Mouse (Mus musculus) hematopoietic stem cell, adult 5-6 weeks (primary cell): ENCODE measurements around the gene Lilrb4a. TPM values are rescaled to one million over a fixed set of nuclear protein-coding genes. Genes with fewer than 3 reads are reported as not detected.
"Not testable (repeated sequence)": the region's sequence is repeated elsewhere in the genome, so short reads cannot be mapped to it uniquely, and the experiment has no call there.

ENCODE experiments used
- ATAC-seq, 2 experiments: fragments of 125-278 bp in 1 of 2; replicated peaks in 1 of 2; 2 replicates each; pipeline ENCODE4 v1.8.0; 2016 to 2017; ENCODE audit warnings: inconsistent platforms in 2 of 2, mild to moderate bottlenecking in 2 of 2, moderate number of reproducible peaks in 2 of 2, low read depth in 1 of 2, moderate TSS enrichment in 1 of 2; ENCODE audit not compliant: low FRiP score in 2 of 2, poor library complexity in 2 of 2, severe bottlenecking in 2 of 2, insufficient read depth in 1 of 2, low TSS enrichment in 1 of 2
- total RNA-seq: library from RNA; stranded (forward); fragments of 172-1452, 232-1000 nt; gene quantifications from 2 replicates; pipeline ENCODE4 v1.2.3, GENCODE M21; 2017

Gene Lilrb4a
- total RNA-seq: 38.3 and 101 TPM in 2 replicates

DNA sequence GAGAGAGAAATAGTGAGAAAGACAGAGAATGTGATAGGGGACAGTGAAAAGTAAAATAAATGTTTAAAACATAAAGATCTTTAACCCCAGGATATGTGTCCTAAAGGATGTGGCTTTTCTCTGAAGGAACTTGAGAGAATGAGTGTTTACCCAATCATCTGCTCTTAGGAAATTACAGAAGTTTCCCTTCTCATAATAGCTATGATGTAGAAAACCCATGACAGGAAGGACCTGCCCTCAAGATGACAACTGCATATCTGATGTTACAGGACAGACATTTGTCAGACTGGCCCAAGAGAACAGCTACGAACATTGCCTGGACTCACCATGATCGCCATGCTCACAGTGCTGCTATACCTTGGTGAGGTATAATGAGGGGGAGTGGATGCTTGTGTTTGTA lies at the start of gene Lilrb4a:
Gene Lilrb4a (plus strand): TSS at position 266 of the 400 bp plus-strand sequence.
- peak; percentile 86 to 88 for ATAC-seq

DNA sequence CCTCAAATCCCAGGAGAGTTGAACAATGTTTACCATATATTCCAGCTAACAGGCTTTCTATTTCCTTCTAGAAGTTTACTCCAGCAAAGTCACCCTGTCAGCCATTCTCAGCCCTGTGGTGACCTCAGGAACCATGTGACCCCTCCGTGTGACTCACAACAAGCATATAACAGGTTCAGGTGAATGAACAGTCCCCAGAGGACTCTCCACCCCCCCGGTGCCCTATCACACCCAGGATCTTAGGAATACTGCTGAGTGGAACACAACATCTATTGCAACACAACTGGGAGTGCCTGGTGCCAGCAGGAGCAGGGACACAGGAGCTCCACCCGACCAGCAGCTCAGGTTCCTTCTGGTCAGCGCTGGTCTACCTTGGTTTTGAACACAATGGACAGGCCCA lies 39.1 kb upstream of the Lilrb4a start:
- ATAC-seq: no peak

DNA sequence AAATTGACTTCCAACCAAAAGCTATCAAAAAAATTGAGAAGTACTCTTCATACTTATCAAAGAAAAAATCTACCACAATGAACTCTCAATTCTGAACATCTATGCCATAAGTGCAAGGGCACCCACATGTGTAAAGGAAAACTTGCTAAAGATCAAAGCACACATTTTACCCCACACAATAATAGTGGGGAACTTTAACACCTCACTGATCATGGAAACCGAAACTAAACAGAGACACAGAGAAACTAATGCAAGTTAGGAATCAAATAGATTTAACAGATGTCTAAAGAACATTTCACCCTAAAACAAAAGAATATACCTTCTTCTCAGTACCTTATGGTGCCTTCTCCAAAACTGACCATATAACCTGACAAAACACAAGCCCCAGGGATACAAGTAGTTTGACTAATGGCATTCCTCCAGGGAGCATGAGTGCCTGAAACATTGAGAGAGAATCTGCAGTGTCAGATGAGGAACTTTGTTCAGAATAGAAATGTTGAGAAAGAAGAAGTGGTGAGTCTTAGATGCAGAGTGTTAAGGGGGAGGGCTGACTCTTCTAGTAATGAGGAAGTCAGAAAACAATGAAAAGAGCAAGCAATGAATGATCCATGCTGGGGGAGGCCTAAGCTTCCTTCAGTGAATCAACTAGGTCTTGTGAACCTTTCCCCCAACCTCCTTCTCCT lies 37.0 kb upstream of the Lilrb4a start:
- peak; percentile 91 to 96 for ATAC-seq

DNA sequence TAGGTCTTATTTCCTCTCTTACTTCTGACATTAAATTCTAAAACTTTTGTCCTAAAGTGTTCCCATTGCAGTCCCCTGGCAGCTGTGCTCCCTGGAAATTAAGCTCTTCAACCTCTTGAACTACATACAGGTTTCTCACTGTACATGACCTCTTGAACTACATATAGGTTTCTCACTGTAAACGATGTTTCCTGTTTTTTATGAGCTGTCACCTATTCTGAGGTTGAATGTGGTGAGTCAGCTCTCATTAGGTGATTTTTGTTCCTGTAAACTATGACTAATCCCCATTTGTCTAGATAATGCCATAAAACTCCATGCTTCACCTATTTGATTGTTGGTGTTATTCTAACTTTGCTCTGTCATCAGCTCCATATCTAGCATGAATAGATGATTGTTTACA lies 36.4 kb upstream of the Lilrb4a start:
- ATAC-seq: peak; percentile 43 to 49; a peak in 2 of 4 replicates

DNA sequence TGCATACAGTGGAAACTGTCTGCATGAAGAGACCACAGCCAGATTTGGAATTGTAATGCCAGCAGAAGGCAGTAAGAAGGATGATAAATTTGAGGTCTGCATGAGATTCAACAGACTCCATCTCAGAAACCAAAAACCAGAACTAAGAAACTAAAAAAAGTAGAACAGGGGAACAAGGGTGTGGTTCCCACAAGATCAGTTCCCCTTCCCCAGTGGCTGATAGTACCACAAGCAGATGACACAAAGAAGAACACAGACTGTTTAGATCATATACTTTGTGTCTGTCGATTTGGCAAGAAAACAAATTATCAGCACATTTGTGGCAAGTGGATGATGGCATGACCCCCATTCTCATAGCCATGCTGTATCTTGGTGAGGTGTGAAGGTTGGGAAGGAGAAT lies 35.0 kb upstream of the Lilrb4a start:
- ATAC-seq: peak; percentile 35 to 50; a peak in 3 of 4 replicates

DNA sequence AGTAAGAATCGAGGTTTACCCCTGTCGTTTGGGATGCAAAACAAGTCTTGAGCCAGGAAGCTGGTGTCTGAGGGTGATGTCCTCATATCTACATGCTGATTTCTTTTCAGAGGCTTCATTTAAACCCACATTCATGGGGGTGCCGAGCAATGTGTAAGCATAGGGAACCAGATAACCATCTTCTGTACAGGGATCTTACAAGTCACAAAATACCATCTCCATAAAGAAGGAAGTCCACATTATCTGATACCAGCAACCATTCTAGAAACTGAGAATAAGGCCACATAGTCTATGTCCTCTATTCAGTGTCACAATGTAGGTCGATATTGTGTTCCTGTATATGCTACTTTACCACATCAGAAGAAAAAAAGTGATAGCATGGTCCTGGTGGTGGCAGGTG lies 34.4 kb upstream of the Lilrb4a start:
- ATAC-seq: no peak

DNA sequence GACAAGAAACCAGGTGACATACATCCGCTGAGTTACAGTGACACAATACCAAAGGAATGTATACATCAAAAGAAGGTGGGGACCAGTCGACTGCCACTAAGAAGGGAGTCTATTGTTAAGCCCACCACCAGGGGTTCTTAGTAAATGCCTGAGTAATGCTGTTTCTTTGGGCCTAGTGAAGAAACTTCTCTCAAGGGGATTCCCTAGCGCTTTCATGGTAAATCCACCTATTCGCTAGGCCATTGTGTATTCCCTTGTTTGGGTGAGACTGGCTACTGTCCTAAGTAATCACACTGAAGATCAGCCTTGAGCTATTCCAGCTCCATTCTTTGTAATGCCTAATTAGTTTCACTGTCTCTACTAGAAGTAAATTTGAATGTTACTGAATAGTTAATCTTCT lies 27.0 kb upstream of the Lilrb4a start:
- not testable (repeated sequence) for ATAC-seq

DNA sequence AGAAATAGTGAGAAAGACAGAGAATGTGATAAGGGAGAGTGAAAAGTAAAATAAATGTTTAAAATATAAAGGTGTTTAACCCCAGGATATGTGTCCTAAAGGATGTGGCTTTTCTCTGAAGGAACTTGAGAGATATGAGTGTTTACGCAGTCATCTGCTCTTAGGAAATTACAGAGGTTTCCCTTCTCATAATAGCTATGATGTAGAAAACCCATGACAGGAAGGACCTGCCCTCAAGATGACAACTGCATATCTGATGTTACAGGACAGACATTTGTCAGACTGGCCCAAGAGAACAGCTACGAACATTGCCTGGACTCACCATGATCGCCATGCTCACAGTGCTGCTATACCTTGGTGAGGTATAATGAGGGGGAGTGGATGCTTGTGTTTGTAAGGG lies 10.4 kb upstream of the Lilrb4a start, which contains the start of the genes Gm49339 and Lilr4b:
Gene Gm49339 (plus strand): TSS at position 216 of the 400 bp plus-strand sequence.
Gene Lilr4b (plus strand): TSS at position 236 of the 400 bp plus-strand sequence.
- peak; percentile 80 to 95 for ATAC-seq

DNA sequence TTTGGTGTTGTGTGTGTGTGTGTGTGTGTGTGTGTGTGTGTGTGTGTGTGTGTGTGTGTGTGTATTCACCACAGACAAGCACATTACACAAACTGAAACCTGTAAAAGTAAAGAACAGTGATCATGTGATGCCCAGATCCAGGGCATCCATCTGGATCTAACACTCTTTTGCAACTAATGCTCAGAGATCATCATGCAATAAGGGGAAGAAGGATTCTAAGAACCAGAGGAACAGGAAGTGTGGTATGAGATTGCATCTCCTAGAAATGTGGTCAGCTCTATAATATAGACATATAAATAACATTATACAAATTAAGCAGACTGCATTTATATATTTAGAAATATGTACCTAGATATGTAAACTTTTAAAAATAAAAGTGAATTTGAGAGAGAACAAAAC lies 29.3 kb downstream of the Lilrb4a start:
- peak; percentile 72 to 75; a peak in 3 of 4 replicates for ATAC-seq

DNA sequence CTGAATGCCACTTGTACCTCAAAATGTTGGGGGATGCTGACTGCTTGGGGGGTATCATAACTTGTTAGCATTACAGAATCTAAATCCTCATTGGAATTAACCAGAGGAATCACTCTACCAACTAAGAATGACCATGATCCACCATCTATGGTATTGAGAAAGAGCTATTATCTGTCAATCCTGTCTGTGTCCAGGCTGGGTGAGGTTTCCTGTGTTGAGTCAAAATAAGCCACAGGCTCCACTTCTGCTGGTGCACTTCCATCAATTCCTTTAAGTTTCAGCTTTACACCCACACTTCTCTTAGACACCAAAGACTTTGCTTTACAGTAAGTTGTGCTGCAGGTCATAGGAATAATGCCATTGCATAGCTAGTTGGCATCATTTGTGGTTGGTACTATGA lies 30.7 kb downstream of the Lilrb4a start:
- peak in 1 of 2 experiments; percentile 51; a peak in 2 of 4 replicates for ATAC-seq

DNA sequence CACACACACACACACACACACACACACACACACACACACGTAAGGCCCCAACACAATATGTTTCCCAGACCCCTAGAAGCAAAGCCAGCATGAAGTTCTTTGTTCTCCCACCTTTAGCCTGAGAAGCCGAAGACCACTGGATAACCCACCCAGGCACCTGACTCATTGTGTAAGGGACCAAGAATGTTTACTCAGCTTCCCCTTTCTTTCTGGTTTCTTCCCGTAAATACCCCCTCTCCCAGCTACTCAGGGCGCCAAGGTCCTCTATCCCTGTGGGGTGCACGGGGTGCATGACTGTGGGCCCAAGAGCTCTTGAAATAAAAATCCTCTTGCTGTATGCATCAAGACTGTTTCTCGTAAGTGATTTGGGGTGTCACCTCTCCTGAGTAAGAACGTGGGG lies 35.3 kb downstream of the Lilrb4a start:
- peak; percentile 54 to 57; a peak in 3 of 4 replicates for ATAC-seq

DNA sequence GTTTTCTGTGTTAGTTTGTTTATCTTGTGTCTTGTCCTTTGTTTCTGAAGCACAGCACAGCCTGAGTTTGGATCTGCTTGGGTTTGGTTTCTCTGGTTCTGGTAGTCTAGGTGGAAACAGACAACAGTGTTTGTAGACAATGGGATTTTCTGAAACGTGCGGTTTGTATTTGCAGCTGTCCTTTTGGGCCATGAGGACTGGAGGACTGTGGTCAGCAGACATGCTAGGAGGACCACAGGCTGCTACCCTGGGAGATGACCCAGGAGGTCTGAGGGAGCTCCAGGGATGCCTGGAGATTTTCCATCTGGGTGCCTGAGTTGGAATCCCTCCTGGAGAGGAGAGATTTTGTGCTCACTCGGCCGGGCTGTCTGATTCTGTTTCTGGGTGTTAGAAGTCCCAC lies 35.9 kb downstream of the Lilrb4a start:
- no peak for ATAC-seq

DNA sequence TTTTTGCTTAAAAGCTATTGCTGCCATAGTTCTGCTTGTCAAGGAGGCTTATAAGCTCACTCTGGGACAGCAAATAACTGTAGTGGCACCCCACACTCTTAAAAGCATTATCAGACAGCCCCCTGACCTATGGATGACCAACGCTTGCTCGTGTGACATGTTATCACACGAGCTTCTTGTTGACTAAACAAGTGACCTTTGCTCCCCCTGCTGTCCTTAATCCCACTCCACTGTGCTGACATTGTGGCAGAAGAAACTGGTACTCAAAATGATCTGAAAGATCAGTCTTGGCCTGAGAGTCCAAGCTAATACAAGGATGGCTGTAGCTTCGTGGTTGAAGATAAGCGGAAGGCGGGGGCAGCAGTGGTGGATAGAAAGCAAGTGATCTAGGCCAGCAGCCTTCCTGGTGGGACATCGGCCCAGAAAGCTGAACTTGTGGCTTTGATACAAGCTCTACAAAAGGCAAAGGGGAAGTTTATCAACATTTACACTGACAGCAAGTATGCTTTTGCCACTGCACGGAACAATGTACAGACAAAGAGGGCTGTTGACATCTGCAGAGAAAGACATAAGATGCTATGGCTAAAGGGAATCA lies 38.2 kb downstream of the Lilrb4a start:
- ATAC-seq: peak; percentile 63 to 64

DNA sequence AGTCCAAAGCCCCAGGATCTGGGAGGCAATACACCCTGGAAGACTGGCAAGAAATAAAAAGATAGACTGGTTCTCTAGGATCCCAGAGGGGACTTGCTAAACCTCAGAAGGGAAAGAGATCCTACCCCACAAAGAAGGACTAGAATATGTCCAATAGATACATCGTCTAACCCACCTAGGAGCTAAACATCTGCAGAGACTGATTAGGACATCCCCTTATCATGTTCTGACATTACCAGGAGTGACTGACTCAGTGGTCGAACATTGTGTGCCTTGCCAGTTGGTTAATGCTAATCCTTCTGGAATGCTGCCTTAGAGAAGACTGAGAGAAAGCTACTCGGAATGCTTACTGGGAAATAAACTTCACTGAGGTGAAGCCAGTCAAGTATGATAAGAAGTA lies 38.7 kb downstream of the Lilrb4a start:
- ATAC-seq: 0 out of 4 replicates have a peak, but pooled peaks of 1 of the 2 experiments have one; percentile 27

DNA sequence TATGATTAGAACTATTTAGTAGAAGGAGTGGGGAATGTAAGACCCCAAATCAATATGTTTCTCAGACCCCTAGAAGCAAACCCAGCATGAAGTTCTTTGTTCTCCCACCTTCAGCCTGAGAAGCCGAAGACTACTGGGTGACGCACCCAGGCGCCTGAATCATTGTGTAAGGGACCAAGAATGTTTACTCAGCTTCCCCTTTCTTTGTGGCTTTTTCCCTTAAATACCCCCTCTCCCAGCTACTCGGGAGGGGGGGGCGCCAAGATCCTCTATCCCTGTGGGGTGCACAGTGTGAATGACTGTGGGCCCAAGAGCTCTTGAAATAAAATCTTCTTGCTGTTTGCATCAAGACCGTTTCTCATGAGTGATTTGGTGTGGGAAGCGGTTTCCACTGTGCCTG lies 40.1 kb downstream of the Lilrb4a start:
- peak; percentile 37 to 56; a peak in 3 of 4 replicates for ATAC-seq
